Mouse (Mus musculus): ENCODE data around the gene Plin5. TPM values are rescaled to one million over a fixed set of nuclear protein-coding genes. Genes with fewer than 3 reads are reported as not detected.
"Not testable (repeated sequence)": the region's sequence is repeated elsewhere in the genome, so short reads cannot be mapped to it uniquely, and the experiment has no call there.

Gene Plin5
- total RNA-seq, 2 experiments from 2014 or later: 0.64 to 0.87 TPM

DNA sequence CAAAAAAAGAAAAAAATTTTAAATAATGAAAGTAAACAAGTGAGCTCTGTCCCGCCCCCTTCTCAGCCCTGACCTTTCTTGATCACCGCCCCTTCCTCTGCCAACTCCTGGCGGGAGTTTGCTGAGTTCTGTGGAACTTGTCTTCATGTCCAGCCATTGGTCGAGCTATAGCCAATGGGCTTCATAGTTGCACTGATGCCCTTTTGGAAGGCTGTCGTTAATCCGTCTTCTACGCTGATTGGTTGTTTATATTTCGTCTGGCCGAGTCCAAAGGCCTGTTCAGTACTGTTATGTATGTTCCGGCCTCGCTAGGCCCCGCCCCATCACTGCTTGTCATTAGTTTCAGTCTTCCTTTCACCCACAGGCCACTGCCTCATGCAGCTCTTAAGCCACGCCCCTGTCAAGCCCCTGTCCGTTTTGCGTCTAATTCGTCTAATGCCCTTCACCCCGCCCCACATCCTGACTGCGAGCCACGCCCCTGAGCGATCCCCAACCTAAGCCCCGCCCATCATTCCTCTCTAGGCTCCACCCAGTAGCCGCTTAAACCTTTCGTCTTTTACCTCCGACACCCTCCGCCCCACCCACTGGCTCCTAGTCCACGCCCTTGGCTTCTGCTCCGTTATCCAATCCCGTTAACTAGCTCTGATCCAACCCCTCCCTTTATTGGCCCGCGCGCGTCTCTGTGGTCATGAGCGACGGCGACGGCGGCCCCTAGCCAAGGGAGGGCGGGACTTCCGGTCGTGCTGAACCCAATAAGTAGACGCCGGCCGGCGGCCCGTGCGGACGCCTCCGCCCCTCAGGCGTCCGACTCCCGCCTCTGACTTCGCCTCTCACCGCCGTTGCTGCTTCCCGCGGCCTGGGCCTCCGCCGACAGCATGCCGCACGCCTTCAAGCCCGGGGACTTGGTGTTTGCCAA lies 38.3 kb downstream of the Plin5 start, which contains the start of gene Hdgfl2:
TSS of gene Hdgfl2 (plus strand) at position 755 of the 916 bp plus-strand sequence.
- intact Hi-C loops (cut with DNase I): loop anchor here (5.0 kb wide), 1 partner anchor 122 kb away; the partner anchor contains the start of gene Yju2
- DNase-seq (ENCODE audit: low spot score in 2 of 2): peak; percentile 99 to 100

DNA sequence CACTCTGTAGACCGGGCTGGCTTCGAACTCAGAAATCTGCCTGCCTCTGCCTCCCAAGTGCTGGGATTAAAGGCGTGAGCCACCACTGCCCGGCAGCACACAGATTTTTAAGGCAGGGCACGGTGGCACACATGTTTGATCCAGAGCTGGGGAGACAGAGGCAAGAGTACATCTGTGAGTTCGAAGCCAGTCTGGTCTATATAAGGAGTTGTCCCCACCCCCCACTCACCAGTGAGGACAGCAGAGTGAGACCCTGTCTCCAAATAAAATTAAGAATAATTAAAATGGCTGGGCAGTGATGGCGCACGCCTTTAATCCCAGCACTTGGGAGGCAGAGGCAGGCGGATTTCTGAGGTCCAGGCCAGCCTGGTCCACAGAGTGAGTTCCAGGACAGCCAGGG lies 39.0 kb downstream of the Plin5 start:
- intact Hi-C loops (cut with DNase I): loop anchor here (5.0 kb wide), 1 partner anchor 121 kb away; the partner anchor contains the start of gene Yju2
- DNase-seq (ENCODE audit: low spot score in 2 of 2): not testable (repeated sequence)

DNA sequence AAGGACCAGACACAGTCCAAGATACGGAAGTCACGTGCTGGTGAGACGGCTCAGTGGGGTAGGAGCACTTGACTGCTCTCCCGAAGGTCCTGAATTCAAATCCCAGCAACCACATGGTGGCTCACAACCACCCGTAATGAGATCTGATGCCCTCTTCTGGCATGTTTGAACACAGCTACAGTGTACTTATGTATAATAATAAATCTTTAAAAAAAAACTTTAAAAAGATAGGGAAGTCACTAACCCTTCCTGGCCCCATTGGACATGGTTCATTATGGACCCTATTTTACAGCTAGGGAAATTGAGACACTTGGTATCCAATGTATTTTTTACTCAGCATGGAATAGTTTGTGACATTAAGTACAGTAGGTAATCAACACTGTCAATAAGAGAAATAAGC lies 39.9 kb downstream of the Plin5 start:
- intact Hi-C loops (cut with DNase I): loop anchor here (5.0 kb wide), 1 partner anchor 120 kb away; the partner anchor contains the start of gene Yju2
- DNase-seq (ENCODE audit: low spot score in 2 of 2): no peak

- intact Hi-C loops (cut with DNase I): loop anchor here (2.0 to 5.0 kb wide), 2 partner anchors 38 to 118 kb away; partner anchors contain the start of genes Sh3gl1 and Yju2
Observed at GRCm38 (mm10) chr17:56074827-56075208, 42.6 kb downstream of the Plin5 start, which contains the start of gene Ubxn6. Gene Ubxn6 (minus strand): TSS chr17:56075028.

GRCm38 (mm10) chr17:56074097-56074826 lies 43.1 kb downstream of the Plin5 start:
- intact Hi-C loops (cut with DNase I): loop anchor here (2.0 kb wide), 1 partner anchor 37 kb away; the partner anchor contains the start of gene Sh3gl1
- peak; percentile 59 to 60 for DNase-seq (ENCODE audit: low spot score in 2 of 2)

More at GRCm38 (mm10) chr17:56074827-56075208, 42.6 kb downstream of the Plin5 start, which contains the start of gene Ubxn6:
- DNase-seq (ENCODE audit: low spot score in 2 of 2): peak; percentile 99

DNA sequence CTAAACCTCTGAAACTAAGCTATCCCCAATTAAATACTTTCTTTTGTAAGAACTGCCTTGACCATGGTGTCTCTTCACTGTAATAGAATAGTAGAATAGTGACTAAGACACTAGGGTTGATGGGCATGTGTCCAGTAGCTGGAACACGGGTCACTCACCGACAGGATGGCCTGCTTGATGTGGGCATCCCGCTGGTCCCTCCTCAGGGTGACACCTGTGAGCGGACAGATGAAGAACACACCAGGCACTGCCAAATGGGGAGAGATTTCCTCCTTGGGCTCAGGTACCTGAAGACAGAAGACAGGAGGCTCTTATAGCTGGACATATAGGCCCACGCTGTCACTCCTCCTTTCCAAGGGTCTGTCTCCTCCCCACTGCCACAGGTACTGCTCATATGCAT lies 45.2 kb downstream of the Plin5 start:
- DNase-seq (ENCODE audit: low spot score in 2 of 2): no peak
- intact Hi-C loops (cut with DNase I): no loop called here

- intact Hi-C loops (cut with DNase I): no loop called here
- DNase-seq (ENCODE audit: low spot score in 2 of 2): no peak
Observed at GRCm38 (mm10) chr17:56071126-56071525, 46.3 kb downstream of the Plin5 start.

GRCm38 (mm10) chr17:56069066-56069465 lies 48.3 kb downstream of the Plin5 start:
- intact Hi-C loops (cut with DNase I): no loop called here
- DNase-seq (ENCODE audit: low spot score in 2 of 2): no peak

- intact Hi-C loops (cut with DNase I): no loop called here
- DNase-seq (ENCODE audit: low spot score in 2 of 2): no peak
Observed at GRCm38 (mm10) chr17:56066451-56066850, 50.9 kb downstream of the Plin5 start.

- intact Hi-C loops (cut with DNase I); DNase-seq (ENCODE audit: low spot score in 2 of 2): not testable (repeated sequence)
Observed at GRCm38 (mm10) chr17:56065715-56066114, 51.7 kb downstream of the Plin5 start.

DNA sequence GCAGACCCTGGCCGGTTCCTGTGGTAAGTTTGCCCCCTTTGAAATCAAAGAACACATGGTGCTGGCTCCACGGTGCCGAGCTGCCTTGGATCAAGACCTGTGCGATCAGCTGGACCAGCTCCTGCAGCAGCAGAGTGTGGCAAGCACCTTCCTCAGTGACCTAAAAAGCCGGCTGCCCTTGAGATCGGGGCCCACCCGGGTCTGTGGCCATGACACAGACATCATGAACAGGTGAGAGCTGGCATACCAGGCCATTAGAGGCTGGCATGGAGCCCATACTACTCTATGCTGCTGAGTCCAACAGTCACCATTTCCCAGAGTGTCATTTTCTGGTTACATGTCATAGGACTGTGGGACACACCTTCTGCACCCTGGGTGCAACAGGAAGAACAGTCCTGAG lies 55.3 kb downstream of the Plin5 start:
- intact Hi-C loops (cut with DNase I): no loop called here
- DNase-seq (ENCODE audit: low spot score in 2 of 2): no peak

Other genes starting within 250 kb of the Plin5 start
- gene Zfp119a, start 238.7 kb downstream of the Plin5 start, total RNA-seq (2021): 1 to 10 TPM; 7.1 TPM
- 1 to 10 TPM; 7.6 to 7.7 TPM for gene Zfp959, start 225.5 kb downstream of the Plin5 start, total RNA-seq (2021)
- 1 to 10 TPM; 3.5 to 4.0 TPM for gene Zfp119b, start 168.1 kb downstream of the Plin5 start, total RNA-seq (2021)
- 1 to 10 TPM; 2.1 to 2.5 TPM for gene Ebi3, start 165.0 kb downstream of the Plin5 start, total RNA-seq (2021)
- gene Yju2, start 158.5 kb downstream of the Plin5 start, total RNA-seq (2021): 10 to 100 TPM; 15.0 to 15.3 TPM
- 10 to 100 TPM; 30.9 to 34.4 TPM for gene Shd, start 147.1 kb downstream of the Plin5 start, total RNA-seq (2021)
- 10 to 100 TPM; 70.5 to 78.8 TPM for gene Fsd1, start 131.1 kb downstream of the Plin5 start, total RNA-seq (2021)
- gene Stap2, start 112.0 kb downstream of the Plin5 start, total RNA-seq (2021): 1 to 10 TPM; 1.9 to 3.0 TPM
- gene Mpnd, start 111.9 kb downstream of the Plin5 start, total RNA-seq (2021): 100 to 1,000 TPM in 1 of 2 experiments, 10 to 100 TPM in 1; 97.4 to 104 TPM
- gene Sh3gl1, start 81.0 kb downstream of the Plin5 start, total RNA-seq (2021): 10 to 100 TPM; 44.5 to 47.8 TPM
- gene Chaf1a, start 77.2 kb downstream of the Plin5 start, total RNA-seq (2021): 1 to 10 TPM; 1.7 to 1.9 TPM
- gene Ubxn6, start 42.6 kb downstream of the Plin5 start, total RNA-seq (2021): 10 to 100 TPM; 77.0 to 77.7 TPM
- 100 to 1,000 TPM in 1 of 2 experiments, 10 to 100 TPM in 1; 90.8 to 109 TPM for gene Hdgfl2, start 38.0 kb downstream of the Plin5 start, total RNA-seq (2021)
- 1 to 10 TPM; 1.4 to 1.6 TPM for gene Plin4, start 7.8 kb downstream of the Plin5 start, total RNA-seq (2021)
- 1 to 10 TPM; 3.1 to 3.5 TPM for gene Lrg1, start 4.4 kb upstream of the Plin5 start, total RNA-seq (2021)
- 100 to 1,000 TPM; 131 TPM for gene Sema6b, start 22.7 kb upstream of the Plin5 start, total RNA-seq (2021)
- gene Tnfaip8l1, start 44.9 kb upstream of the Plin5 start, total RNA-seq (2021): 1 to 10 TPM; 7.8 to 8.9 TPM
- gene Mydgf, start 66.3 kb upstream of the Plin5 start, total RNA-seq (2021): 10 to 100 TPM; 40.5 to 42.1 TPM
- gene Dpp9, start 101.3 kb upstream of the Plin5 start, total RNA-seq (2021): 10 to 100 TPM; 68.3 to 71.4 TPM
- gene Fem1a, start 139.2 kb upstream of the Plin5 start, total RNA-seq (2021): 10 to 100 TPM; 33.5 to 34.1 TPM
- 1 to 10 TPM; 5.2 to 5.4 TPM for gene Ticam1, start 159.2 kb upstream of the Plin5 start, total RNA-seq (2021)
- gene Plin3, start 175.3 kb upstream of the Plin5 start, total RNA-seq (2021): 10 to 100 TPM in 1 of 2 experiments, 1 to 10 TPM in 1; 7.6 to 10.3 TPM
- gene Arrdc5, start 182.7 kb upstream of the Plin5 start, total RNA-seq (2021): not detected
- gene Uhrf1, start 185.7 kb upstream of the Plin5 start, total RNA-seq (2021): 1 to 10 TPM in 1 of 2 experiments, under 1 TPM in 1; 0.69 to 1.1 TPM
- gene Kdm4b, start 208.5 kb upstream of the Plin5 start, total RNA-seq (2021): 10 to 100 TPM; 70.0 to 74.4 TPM

Measured in left cerebral cortex, postnatal 25 days (tissue).